Mouse (Mus musculus): ENCODE results near the gene Six1. TPM values are rescaled to one million over a fixed set of nuclear protein-coding genes. Genes with fewer than 3 reads are reported as not detected.
"Not testable (repeated sequence)": the region's sequence is repeated elsewhere in the genome, so short reads cannot be mapped to it uniquely, and the experiment has no call there.

Six1 gene
- not detected in 2 replicates for polyA plus RNA-seq (2012; rRNA removed)

DNA sequence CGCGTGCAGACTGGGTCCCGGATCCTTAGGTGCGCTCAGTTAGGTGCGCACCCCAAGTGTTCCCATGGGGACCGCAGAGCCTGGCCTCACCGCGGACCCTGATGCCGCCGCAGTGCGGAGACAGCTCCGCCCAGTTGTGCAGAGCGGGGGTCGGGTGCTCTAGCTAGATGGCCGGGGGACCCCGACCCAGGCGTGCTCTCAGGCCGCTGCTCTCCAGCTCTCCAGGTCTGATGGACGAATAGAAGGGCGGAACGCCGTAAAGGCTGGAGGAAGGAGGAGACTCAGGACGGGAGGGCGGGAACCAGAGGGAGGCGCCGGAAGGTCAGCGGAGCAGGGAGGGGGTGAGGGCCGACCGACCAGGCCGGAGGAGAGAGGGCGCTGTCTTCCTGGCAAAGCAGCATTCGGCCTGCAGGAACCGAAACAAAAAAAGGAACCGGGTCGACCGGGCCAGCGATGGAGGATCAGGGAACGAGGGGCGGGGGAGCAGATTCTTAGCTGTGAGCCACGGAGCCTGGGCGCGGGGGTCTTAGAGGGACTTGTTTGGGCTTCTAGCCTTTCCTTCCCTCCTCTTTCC lies at the start of gene Six1:
Six1 (minus strand) TSS at position 220 of the 574 bp plus-strand sequence.
- H3K27me3 ChIP-seq (ENCODE audit: control insufficient read depth, insufficient read depth, low read length): peaks cover 62% of the 10 kb centered on the region
- H3K27ac ChIP-seq (ENCODE audit: insufficient read depth, low read depth, low read length): no peak within 1 kb of the TSS
- H3K4me3 ChIP-seq (ENCODE audit: low read depth, low read length): peak within 1 kb of the TSS; percentile 67
- 1% methylated on average over 42 of the region's 42 CpGs for WGBS
- peaks cover 9% of the 10 kb centered on the region for H3K4me1 ChIP-seq (ENCODE audit: control insufficient read depth, insufficient read depth, insufficient read length, low read length)
- TF ChIP-seq POLR2A (IDR thresholded peaks at IDR 0.05; ENCODE audit: low read depth, low read length) (no peak), CTCF (IDR thresholded peaks at IDR 0.05; ENCODE audit: extremely low read depth, insufficient read length, insufficient replicate concordance, low read depth, low read length) (no peak)
- no peaks in the 10 kb centered on the region for H3K36me3 ChIP-seq (ENCODE audit: control insufficient read depth, insufficient read depth, low read length)

DNA sequence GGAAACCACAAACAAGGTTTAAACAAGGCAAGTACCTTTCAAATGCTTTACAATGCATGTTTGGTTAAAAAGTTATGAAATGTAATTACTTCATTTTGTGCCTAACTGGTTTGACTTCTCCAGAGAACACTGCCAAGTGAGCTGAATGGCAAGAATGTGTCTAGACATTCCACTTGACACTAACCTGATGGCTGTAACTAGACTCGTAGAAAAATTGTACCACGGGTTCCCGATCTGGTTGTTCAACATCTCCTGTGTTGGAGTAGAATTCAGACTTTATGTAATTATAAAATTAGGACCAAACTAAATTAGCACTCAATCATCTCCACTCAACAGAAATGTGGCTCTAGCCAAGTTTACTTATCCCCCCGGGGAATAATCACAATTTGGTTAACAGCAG lies 44.9 kb upstream of the Six1 start:
- Histone ChIP-seq H3K27me3 (ENCODE audit: control insufficient read depth, insufficient read depth, low read length) (no peaks in the 10 kb centered on the region), H3K36me3 (ENCODE audit: control insufficient read depth, insufficient read depth, low read length) (no peaks in the 10 kb centered on the region), H3K4me1 (ENCODE audit: control insufficient read depth, insufficient read depth, insufficient read length, low read length) (no peaks in the 10 kb centered on the region), H3K4me3 (ENCODE audit: low read depth, low read length) (no peak overlapping the region), H3K27ac (ENCODE audit: insufficient read depth, low read depth, low read length) (no peak overlapping the region)
- WGBS: 78% methylated on average over 4 of the region's 4 CpGs
- TF ChIP-seq POLR2A (IDR thresholded peaks at IDR 0.05; ENCODE audit: low read depth, low read length) (no peak), CTCF (IDR thresholded peaks at IDR 0.05; ENCODE audit: extremely low read depth, insufficient read length, insufficient replicate concordance, low read depth, low read length) (no peak)

DNA sequence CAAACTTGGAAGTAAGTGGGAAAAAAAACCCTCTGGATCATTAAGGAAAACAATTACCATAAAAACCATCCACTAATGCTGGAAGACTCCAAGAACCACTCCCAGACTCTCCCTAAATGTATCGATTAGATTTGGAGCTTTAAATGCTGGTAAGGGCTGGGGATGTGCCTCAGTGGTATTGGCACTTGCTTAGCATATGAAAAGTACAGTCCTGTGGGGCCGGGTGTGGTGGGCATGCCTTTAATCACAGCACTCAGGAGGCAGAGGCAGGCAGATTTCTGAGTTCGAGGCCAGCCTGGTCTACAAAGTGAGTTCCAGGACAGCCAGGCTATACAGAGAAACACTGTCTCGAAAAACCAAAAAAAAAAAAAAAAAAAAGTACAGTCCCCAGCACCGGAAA lies 42.5 kb upstream of the Six1 start:
- not testable (repeated sequence) for H3K4me1 ChIP-seq (ENCODE audit: control insufficient read depth, insufficient read depth, insufficient read length, low read length); H3K36me3 ChIP-seq (ENCODE audit: control insufficient read depth, insufficient read depth, low read length); H3K27ac ChIP-seq (ENCODE audit: insufficient read depth, low read depth, low read length); H3K4me3 ChIP-seq (ENCODE audit: low read depth, low read length); H3K27me3 ChIP-seq (ENCODE audit: control insufficient read depth, insufficient read depth, low read length)
- WGBS: 84% methylated on average over 5 of the region's 5 CpGs

DNA sequence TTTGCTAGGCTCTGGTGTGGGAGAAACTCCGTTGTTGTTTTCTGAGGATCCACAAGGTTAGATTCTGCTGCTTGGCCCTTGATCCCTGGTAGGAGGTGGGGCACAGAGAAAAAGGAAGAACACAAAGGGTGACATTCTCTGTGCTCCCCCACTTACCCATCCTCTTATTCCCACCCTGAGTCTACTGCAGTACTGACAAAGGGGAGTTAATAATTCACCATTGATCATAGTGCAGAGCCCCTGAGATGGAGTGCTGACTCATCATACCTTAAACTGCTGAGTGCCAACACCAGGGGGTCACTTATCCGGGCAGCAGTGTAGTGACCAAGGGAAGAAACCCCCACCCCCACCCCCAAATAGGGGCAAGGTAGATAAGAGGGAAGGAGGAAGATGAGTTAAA lies 40.9 kb upstream of the Six1 start:
- Histone ChIP-seq H3K4me1 (ENCODE audit: control insufficient read depth, insufficient read depth, insufficient read length, low read length) (no peaks in the 10 kb centered on the region), H3K4me3 (ENCODE audit: low read depth, low read length) (no peak overlapping the region), H3K27ac (ENCODE audit: insufficient read depth, low read depth, low read length) (no peak overlapping the region), H3K36me3 (ENCODE audit: control insufficient read depth, insufficient read depth, low read length) (no peaks in the 10 kb centered on the region), H3K27me3 (ENCODE audit: control insufficient read depth, insufficient read depth, low read length) (no peaks in the 10 kb centered on the region)
- no peak for TF ChIP-seq POLR2A (IDR thresholded peaks at IDR 0.05; ENCODE audit: low read depth, low read length)
- TF ChIP-seq CTCF (IDR thresholded peaks at IDR 0.05; ENCODE audit: extremely low read depth, insufficient read length, insufficient replicate concordance, low read depth, low read length): no peak
- WGBS: 26% methylated on average over 2 of the region's 2 CpGs

DNA sequence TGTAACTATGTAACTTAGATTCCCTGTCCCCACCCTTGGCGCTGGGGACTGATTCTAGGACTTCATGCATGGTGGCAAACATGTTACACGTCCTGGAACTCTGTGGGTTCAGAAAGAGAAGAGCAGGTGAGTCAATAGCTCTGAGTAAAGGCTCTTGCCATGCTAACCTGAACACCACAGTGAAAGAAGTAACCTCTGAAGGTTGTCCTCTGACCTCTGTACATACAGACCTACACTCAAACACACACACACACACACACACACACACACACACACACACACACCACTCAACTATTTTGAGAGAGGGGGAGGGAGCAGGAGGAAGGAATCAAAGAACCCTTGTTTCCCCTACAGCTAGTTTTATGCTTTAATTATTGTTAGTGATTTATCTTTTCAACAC lies 40.5 kb upstream of the Six1 start:
- Histone ChIP-seq H3K27me3 (ENCODE audit: control insufficient read depth, insufficient read depth, low read length) (no peaks in the 10 kb centered on the region), H3K36me3 (ENCODE audit: control insufficient read depth, insufficient read depth, low read length) (no peaks in the 10 kb centered on the region), H3K4me1 (ENCODE audit: control insufficient read depth, insufficient read depth, insufficient read length, low read length) (no peaks in the 10 kb centered on the region), H3K27ac (ENCODE audit: insufficient read depth, low read depth, low read length) (no peak overlapping the region), H3K4me3 (ENCODE audit: low read depth, low read length) (no peak overlapping the region)
- TF ChIP-seq POLR2A (IDR thresholded peaks at IDR 0.05; ENCODE audit: low read depth, low read length): no peak
- TF ChIP-seq CTCF (IDR thresholded peaks at IDR 0.05; ENCODE audit: extremely low read depth, insufficient read length, insufficient replicate concordance, low read depth, low read length): no peak
- 59% methylated on average over 2 of the region's 2 CpGs for WGBS

DNA sequence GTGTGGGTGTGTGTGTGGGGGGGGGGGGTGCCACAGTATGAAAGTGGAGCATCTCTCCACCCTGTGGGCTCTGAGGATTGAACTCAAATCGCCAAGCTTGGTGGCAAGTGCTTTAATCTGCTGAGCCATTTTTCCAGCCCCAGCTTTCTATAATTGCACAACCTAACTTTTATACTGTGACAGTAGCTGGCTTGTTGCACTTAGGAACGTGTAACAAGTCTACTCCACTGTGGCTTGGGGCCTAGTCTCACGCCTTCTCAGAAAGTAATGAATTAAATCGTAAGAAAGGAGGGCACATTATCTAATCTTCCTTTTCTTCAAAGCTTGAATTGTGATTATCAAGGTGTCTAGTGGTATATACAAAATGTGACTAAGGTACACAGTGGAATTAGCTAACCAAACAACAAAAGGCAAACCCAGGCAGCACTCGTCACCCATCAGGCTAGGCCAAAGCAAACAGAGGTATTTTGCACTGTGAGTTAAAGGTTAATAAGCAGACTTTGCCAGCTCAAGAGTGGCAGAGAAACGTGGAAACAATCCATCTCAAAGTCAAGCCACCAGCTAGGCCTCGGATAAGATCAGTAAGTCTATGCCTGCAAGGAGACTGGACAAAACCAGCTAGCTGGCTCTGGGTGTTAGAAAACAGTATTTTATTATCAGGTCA lies 37.1 kb upstream of the Six1 start:
- Histone ChIP-seq H3K27me3 (ENCODE audit: control insufficient read depth, insufficient read depth, low read length) (no peaks in the 10 kb centered on the region), H3K4me3 (ENCODE audit: low read depth, low read length) (no peak overlapping the region), H3K4me1 (ENCODE audit: control insufficient read depth, insufficient read depth, insufficient read length, low read length) (no peaks in the 10 kb centered on the region), H3K27ac (ENCODE audit: insufficient read depth, low read depth, low read length) (no peak overlapping the region), H3K36me3 (ENCODE audit: control insufficient read depth, insufficient read depth, low read length) (no peaks in the 10 kb centered on the region)
- WGBS: 51% methylated on average over 7 of the region's 7 CpGs
- TF ChIP-seq CTCF (IDR thresholded peaks at IDR 0.05; ENCODE audit: extremely low read depth, insufficient read length, insufficient replicate concordance, low read depth, low read length) (no peak), POLR2A (IDR thresholded peaks at IDR 0.05; ENCODE audit: low read depth, low read length) (no peak)

DNA sequence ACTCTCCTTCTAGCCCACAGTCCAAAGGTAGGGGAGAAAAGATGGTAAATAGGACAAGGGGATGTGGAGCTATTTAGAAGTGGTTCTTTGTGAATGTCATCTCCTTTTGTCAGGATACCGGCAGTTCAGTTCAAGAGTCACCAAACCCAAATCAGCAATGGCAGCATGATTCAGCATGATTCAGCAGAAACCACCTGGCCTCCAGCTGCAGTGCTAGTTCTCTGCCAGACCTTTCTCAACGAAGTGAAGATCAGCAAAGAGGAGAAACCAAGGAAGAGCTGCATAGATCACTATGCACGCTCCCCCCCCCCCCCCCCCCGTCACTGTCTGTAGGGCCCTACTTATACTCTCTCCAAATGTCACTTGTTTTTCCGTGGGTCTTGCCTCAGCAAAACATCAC lies 35.2 kb upstream of the Six1 start:
- H3K27me3 ChIP-seq (ENCODE audit: control insufficient read depth, insufficient read depth, low read length): no peaks in the 10 kb centered on the region
- 60% methylated on average over 5 of the region's 5 CpGs for WGBS
- no peaks in the 10 kb centered on the region for H3K36me3 ChIP-seq (ENCODE audit: control insufficient read depth, insufficient read depth, low read length)
- no peaks in the 10 kb centered on the region for H3K4me1 ChIP-seq (ENCODE audit: control insufficient read depth, insufficient read depth, insufficient read length, low read length)
- no peak overlapping the region for H3K4me3 ChIP-seq (ENCODE audit: low read depth, low read length)
- TF ChIP-seq POLR2A (IDR thresholded peaks at IDR 0.05; ENCODE audit: low read depth, low read length): no peak
- no peak for TF ChIP-seq CTCF (IDR thresholded peaks at IDR 0.05; ENCODE audit: extremely low read depth, insufficient read length, insufficient replicate concordance, low read depth, low read length)
- no peak overlapping the region for H3K27ac ChIP-seq (ENCODE audit: insufficient read depth, low read depth, low read length)

Measured in small intestine, adult 2 months (tissue).